Mouse (Mus musculus) gastrocnemius, adult 2 months (tissue): ENCODE data around the gene Vps33b. TPM values are rescaled to one million over a fixed set of nuclear protein-coding genes. Genes with fewer than 3 reads are reported as not detected.
A peak's percentile ranks its signal among the peaks of the same experiment; 100 is the strongest.

Experiments used
- DNase-seq: peaks from one replicate; pipeline ENCODE4 v3.0.0; 2022
- H3K27ac ChIP-seq: fragments of 200-600 bp; 2 replicates; pipeline ENCODE4 v1.8.1; 2022; ENCODE audit warnings: mild to moderate bottlenecking
- H3K4me3 ChIP-seq: fragments of 200-600 bp; 2 replicates; pipeline ENCODE4 v1.8.1; 2022; ENCODE audit warnings: mild to moderate bottlenecking, moderate library complexity
- CTCF ChIP-seq: fragments of 200-600 bp; IDR thresholded peaks from 2 replicates; pipeline ENCODE4 v1.8.1; 2022; ENCODE audit warnings: antibody characterized with exemption, mild to moderate bottlenecking, moderate library complexity
- intact Hi-C: fragments of 180-260 bp; cut with DNase I; formaldehyde crosslinking; loops from one replicate; pipeline ENCODE4 v1.15.1; 2025
- total RNA-seq, 2 experiments: library from RNA; stranded (reverse); gene quantifications; 2 replicates each; pipeline ENCODE4 v1.2.3; 2021

Vps33b gene
- total RNA-seq, 2 experiments from 2014 or later = 2.9 to 3.3 TPM

GRCm38 (mm10) chr7:80331433-80331832 lies 62.0 kb downstream of the Vps33b start:
- Histone ChIP-seq H3K27ac (no peak overlapping the region), H3K4me3 (no peak overlapping the region)
- DNase-seq = no peak
- intact Hi-C loops = no loop called here
- no peak for TF ChIP-seq CTCF

- no peak for DNase-seq
- no peak for TF ChIP-seq CTCF
- H3K4me3 ChIP-seq = no peak overlapping the region
- intact Hi-C loops = no loop called here
- H3K27ac ChIP-seq = no peak overlapping the region
Observed at GRCm38 (mm10) chr7:80334848-80335247, 65.4 kb downstream of the Vps33b start.

- no peak for DNase-seq
- Histone ChIP-seq H3K4me3 (no peak overlapping the region), H3K27ac (no peak overlapping the region)
- TF ChIP-seq CTCF = no peak
- intact Hi-C loops = no loop called here
Observed at GRCm38 (mm10) chr7:80336932-80337331, 67.5 kb downstream of the Vps33b start.

- H3K4me3 ChIP-seq = peak overlapping the region; percentile 86
- peak; percentile 68 for DNase-seq
- intact Hi-C loops = no loop called here
- no peak for TF ChIP-seq CTCF
- H3K27ac ChIP-seq = peak overlapping the region; percentile 95
Observed at GRCm38 (mm10) chr7:80339371-80339770, 69.9 kb downstream of the Vps33b start.

GRCm38 (mm10) chr7:80339793-80340628 lies 70.6 kb downstream of the Vps33b start:
- H3K4me3 ChIP-seq = peak overlapping the region; percentile 86
- peak; percentile 93 for TF ChIP-seq CTCF
- DNase-seq = peak; percentile 98
- intact Hi-C loops = no loop called here
- peak overlapping the region; percentile 95 for H3K27ac ChIP-seq

GRCm38 (mm10) chr7:80340793-80341192 lies 71.3 kb downstream of the Vps33b start, which contains the start of gene Unc45a:
TSS of gene Unc45a (minus strand) at chr7:80341005.
- Histone ChIP-seq H3K4me3 (peak within 1 kb of the TSS; percentile 86), H3K27ac (peak within 1 kb of the TSS; percentile 95)
- DNase-seq = peak; percentile 80
- TF ChIP-seq CTCF = peak; percentile 74
- intact Hi-C loops = no loop called here

Other genes starting within 250 kb of the Vps33b start
- gene Zfp710, start 244.8 kb upstream of the Vps33b start, total RNA-seq = 10 to 100 TPM; 21.5 to 37.5 TPM
- 100 to 1,000 TPM; 236 to 647 TPM for gene Idh2, start 154.3 kb upstream of the Vps33b start, total RNA-seq
- gene Sema4b, start 82.8 kb upstream of the Vps33b start, total RNA-seq = 1 to 10 TPM; 1.8 to 2.1 TPM
- gene Cib1, start 36.8 kb upstream of the Vps33b start, total RNA-seq = 1 to 10 TPM; 5.6 to 9.0 TPM
- gene Gdpgp1, start 36.8 kb upstream of the Vps33b start, total RNA-seq = under 1 TPM; 0.79 to 0.86 TPM
- under 1 TPM in 1 of 2 experiments, not detected in 1; 0.15 TPM for gene Ttll13, start 23.3 kb upstream of the Vps33b start, total RNA-seq
- 10 to 100 TPM; 19.8 to 25.0 TPM for gene Ngrn, start 8.4 kb upstream of the Vps33b start, total RNA-seq
- under 1 TPM; 0.38 to 0.45 TPM for gene Prc1, start 24.8 kb downstream of the Vps33b start, total RNA-seq
- 1 to 10 TPM; 7.3 to 8.4 TPM for gene Rccd1, start 54.8 kb downstream of the Vps33b start, total RNA-seq
- gene Unc45a, start 71.4 kb downstream of the Vps33b start, total RNA-seq = 10 to 100 TPM; 12.3 to 12.7 TPM
- 10 to 100 TPM; 23.6 to 26.1 TPM for gene Hddc3, start 73.5 kb downstream of the Vps33b start, total RNA-seq
- gene Man2a2, start 101.7 kb downstream of the Vps33b start, total RNA-seq = 100 to 1,000 TPM; 111 to 161 TPM
- 1 to 10 TPM; 2.6 to 3.9 TPM for gene Fes, start 118.3 kb downstream of the Vps33b start, total RNA-seq
- 10 to 100 TPM; 48.5 to 49.0 TPM for gene Furin, start 135.8 kb downstream of the Vps33b start, total RNA-seq